Mouse (Mus musculus) kidney, adult 18-20 months (tissue): ENCODE measurements at regions not wholly inside any gene's neighbourhood (a gene's known extent, or its start where the extent isn't known, plus 50 kb on each side); places are given as distances from the start of the nearest gene placed in this dataset.

Source experiments
- DNase-seq: peaks from one replicate; pipeline ENCODE4 v3.0.0; 2021

DNA sequence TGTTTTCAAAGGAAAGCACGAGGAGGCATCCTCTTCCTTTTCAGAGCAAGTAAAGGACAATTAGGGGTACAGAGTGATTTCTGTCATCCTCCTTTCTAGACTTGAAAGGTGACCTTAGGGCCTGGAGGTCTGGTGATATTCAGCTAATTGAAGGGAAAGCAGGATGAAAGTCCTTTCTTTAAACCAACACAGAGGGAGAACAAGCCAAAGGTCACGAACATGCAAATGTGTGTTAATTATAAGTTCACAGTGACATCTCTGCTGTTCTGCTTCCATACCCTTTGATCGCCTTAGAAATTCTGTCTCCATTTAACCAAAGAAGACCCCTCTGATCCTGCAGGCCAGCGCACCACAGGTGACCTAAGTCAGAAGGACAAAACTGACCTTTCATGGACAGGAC is 2126.3 kb upstream of the Lrrc6 start:
- no peak for DNase-seq

DNA sequence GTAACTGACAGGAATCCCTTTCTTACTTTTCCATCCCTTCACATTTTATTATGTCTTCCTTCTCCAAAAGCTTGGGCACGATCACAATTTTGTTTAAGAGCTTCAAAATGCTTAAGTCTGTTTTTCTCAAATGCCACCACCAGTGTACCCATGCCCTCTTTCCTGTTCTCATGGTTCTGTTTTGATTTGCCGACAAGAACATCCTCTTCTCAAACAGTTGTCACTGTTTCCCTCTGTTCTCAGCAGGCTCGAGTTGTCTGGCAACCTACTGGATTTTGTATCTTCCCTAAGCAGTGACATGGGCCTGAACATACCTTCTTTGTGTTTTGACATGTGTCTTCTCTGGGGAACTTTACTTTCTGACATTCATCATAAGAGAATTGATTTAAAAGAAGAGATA is 2124.1 kb upstream of the Lrrc6 start:
- no peak for DNase-seq

GRCm38 (mm10) chr15:68620417-68621214 is 2119.9 kb upstream of the Lrrc6 start:
- no peak for DNase-seq

DNA sequence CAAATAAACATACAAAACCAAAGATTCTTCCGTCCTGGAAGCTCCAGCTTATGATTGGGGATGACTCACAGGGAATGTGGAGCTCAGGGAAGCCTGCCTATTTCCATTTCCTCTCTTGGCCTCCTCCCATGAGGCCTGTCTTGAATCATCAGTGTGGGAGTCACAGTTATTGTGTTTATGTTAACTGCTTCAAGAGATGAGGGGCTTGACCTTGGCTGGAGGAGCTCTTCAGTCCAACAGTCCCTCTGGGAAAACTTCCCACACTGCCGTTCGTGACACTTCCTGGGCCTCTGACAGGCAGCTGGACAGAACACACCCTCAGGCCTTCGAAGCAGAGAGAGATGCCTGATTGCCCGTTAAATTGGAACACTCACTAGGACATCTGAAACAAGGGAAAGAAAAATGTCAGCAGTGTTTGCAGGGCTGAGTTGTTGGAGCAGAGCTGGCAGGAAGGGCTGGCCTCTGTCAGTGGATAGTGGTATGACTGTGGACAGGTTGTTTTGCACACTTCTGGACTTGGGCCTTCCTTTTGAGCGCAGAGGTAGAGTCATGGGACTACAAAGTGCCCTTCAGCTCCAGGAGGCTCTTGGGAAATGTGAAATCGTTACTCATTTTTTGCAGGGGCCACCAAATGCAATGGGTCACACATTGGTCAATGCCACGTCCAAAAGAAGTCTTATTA is 2105.5 kb upstream of the Lrrc6 start:
- peak; percentile 6 for DNase-seq

DNA sequence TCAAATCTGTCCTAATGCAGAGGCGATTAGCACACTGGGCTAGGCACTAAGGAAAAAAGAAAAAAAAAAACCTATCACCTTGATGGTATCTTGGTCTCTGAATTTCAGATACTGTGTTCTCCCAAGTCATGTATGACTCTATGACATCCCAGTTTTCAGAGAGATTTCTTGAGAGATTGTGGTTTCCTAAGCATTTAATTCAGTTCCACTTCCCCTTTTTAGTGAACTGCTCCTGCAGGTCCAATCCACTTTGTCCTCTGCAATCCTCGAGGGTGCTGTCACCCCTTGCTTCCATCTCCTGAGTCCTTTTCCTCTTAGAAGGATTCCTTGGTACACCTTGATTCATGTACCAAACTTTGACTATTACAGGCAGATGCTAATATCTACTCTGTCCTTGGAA is 2104.8 kb upstream of the Lrrc6 start:
- no peak for DNase-seq

- DNase-seq: no peak
Observed at GRCm38 (mm10) chr15:68582177-68582576, 2081.5 kb upstream of the Lrrc6 start.

- no peak for DNase-seq
Observed at GRCm38 (mm10) chr15:68579486-68579885, 2078.8 kb upstream of the Lrrc6 start.

GRCm38 (mm10) chr15:68560654-68561053 is 2059.9 kb upstream of the Lrrc6 start:
- DNase-seq: no peak

- DNase-seq: no peak
Observed at GRCm38 (mm10) chr15:68556133-68556532, 2055.4 kb upstream of the Lrrc6 start.

GRCm38 (mm10) chr15:68536055-68536325 is 2035.3 kb upstream of the Lrrc6 start:
- no peak for DNase-seq

GRCm38 (mm10) chr15:68535297-68536054 is 2034.8 kb upstream of the Lrrc6 start:
- no peak for DNase-seq

DNA sequence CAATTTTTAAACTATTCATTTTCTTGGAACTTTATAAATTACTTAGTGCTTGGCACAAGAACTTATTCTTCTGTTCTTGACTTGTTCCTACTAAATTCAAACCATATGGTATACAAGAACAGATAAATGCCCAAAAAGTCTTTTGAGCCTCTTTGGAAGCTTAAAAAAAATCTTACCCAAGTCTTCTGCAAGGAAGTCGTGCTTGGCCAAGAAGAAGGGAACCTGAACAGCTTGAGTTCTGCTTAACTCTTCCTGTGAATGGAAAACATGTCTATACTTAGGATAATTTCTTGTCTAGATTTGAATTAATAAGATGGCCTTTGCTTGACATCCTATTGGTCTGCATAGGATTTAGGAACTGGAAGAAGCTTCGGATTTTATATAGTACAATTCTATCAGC is 2020.0 kb upstream of the Lrrc6 start:
- DNase-seq: no peak

DNA sequence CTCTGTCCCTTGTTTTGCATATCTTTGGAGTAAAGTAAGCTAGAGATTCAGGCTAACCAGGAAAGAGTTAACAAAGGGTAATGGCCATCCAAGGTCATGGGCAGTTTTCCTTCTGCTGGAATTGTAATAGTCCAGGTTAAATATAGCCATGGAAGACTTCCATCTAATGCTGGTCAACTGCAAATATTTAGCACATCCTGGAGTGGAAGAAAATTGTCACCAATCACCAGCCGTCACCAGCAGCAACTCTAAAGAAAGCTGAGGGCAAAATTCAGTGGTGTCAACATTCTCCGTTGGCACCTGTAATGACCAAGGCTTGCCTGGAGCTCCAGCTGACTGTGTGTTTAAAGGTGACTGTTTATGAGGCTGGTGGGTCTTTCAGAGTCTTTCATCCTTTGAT is 2011.7 kb upstream of the Lrrc6 start:
- DNase-seq: no peak

DNA sequence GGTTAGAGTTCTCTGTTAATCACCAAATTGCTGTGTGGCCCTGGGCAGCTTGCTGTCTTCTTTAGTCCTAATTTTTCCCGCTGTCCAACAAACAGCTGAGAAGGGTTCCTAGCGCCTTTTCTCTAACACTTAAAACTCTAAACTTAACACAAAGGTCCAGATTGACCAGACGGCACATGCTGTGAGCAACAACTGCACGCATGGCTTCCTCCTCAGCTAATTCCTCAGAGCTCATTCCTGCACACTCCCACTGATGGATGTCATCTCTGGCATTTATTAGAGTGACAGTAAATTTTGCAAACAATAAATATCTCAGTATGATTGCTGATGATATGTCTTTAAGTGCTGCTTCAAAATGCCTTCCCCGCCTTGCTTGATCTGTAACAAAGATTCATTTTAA is 2007.5 kb upstream of the Lrrc6 start:
- no peak for DNase-seq

GRCm38 (mm10) chr15:68506093-68506492 is 2005.4 kb upstream of the Lrrc6 start:
- DNase-seq: no peak

DNA sequence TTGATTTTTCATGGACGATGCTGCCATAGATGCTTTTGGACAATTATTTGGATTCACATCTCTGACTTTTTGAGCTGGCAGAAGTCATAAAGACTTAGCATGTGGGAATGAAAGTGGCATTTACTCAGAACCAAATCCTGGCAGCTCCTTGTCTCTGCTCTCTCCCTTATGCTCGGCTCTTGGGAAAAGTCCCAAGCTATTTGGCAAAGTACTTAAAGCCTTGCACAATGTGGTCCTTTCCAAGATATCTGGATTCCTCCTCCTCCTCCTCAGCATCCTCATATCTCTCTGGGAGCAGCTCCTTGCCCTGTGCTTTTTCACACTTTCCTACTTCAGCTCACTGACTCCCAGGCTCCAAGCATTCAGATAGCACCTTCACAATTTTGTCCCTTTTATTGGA is 1995.7 kb upstream of the Lrrc6 start:
- DNase-seq: no peak

- DNase-seq: no peak
Observed at GRCm38 (mm10) chr15:68484789-68485188, 1984.1 kb upstream of the Lrrc6 start.

DNA sequence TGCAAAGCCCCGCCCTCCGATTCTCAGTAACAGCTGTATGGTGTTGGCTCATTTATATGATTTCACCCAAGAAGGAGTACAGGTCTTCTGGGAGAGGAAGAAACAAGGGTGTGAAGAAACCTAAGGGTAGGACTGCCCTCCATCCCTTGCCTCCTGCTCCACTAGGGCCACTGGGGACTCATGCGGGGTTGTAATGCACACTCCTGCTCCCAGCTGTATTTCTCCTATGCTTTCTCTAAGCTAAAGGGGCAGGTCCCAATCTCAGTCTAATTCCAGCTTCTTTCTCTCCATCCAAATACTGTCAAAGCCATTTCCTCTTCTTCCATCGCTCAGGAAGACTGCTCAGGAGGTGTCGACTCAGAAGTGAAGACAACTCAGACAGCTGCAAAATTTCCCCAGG is 1977.0 kb upstream of the Lrrc6 start:
- DNase-seq: no peak

DNA sequence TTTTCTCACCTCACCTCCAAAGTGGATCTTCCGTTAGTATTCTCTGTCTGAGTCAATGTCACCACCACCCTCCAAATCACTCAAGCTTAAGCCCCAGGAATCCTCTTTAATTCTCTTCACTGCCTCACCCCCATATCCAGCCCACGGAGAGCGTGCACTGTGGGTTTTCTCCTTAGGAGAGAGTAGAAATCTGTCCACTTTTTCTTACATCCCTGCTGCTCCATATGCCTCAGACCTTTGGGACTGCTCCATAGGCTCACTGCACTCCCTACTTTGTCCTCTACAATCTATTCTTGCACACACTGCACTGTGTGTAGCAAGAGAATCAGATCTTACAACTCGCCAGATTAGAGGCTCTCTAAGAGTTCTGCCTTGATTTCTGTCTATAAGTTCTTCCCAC is 1971.2 kb upstream of the Lrrc6 start:
- DNase-seq: no peak

DNA sequence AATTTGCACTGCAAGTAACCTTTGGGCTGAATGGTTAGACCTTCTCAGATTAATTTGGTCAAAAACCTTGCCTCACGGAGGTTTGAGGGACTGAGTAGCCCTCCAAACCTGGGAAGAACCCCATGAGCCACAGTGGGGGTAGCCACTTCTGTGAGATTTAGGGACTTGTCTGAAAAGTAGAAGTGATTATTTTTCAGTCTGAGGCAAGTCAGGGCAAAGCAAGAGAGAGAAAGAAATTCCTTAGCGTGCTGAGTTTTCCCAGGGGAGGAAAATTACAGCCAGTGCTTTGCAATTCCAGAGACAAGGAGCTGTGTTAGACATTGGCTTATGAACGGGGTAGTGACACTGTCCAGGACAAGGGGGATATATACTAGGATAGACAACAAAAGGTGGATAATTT is 1962.1 kb upstream of the Lrrc6 start:
- no peak for DNase-seq

DNA sequence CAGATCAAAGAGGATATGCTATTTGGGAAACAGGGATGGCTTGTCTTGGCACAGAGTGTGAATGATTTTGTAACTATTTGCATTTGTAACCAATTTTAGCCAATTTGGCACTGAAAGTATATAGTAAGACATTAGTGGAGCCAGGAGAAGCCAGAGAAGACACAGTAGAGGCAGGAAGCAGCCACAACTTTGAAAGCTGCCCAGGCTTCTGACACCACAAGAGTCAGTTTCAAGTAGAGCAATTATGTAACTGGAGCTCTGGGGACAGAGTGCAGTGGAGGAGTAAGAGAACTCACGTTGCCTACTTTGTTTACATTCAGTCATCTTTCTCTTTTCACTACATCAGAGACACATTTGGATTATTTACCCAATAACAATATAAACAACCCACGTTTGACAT is 1956.5 kb upstream of the Lrrc6 start:
- DNase-seq: no peak

- DNase-seq: no peak
Observed at GRCm38 (mm10) chr15:68451971-68452370, 1951.3 kb upstream of the Lrrc6 start.

DNA sequence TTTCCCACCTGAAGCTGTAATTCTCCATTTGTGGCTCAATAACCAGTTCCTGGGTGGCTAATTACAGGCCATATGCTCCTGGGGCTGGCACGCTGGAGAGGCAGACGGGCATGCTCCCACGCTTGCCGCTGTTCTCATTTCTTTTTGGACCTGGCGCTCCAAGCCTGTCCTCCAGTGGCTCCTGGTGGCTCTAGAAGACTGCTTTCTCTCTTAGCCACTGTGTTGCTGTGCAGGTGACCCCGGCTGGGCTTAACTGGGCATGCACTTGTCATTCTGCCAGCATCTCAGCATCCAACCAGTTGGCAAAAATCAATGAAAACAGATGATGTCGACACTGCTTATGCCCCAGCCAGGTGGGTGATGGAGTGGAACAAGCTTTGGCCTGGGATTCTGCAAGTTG is 1944.6 kb upstream of the Lrrc6 start:
- no peak for DNase-seq

DNA sequence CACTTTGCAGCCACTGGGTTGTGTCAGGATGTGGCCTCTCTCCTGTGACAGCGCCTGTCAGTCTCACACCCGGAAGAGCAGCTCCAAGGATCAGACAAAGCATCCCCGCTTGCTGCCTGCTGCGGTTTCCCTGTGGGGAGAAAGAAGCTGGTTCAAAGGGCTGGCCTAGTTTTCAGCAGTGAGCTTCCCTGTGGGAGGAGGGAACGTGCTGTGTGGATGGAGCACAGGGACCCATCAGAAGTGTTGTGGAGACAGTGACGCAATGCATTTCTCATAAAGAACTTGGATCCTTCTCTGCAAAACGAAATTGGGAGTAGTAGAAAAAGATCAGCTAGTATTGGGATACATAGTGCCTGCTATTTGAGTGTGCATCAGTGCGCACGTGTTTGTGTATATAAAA is 1939.9 kb upstream of the Lrrc6 start:
- no peak for DNase-seq
